Mouse (Mus musculus) midbrain, embryonic 13.5 days (tissue): ENCODE measurements around the gene Olfr1214. TPM values are rescaled to one million over a fixed set of nuclear protein-coding genes. Genes with fewer than 3 reads are reported as not detected.
"Not testable (repeated sequence)": the region's sequence is repeated elsewhere in the genome, so short reads cannot be mapped to it uniquely, and the experiment has no call there.

ENCODE experiments used
- ATAC-seq: fragments of 200-750 bp; cut with Nextera tagmentation; 2 replicates; pipeline ENCODE4 v1.8.0; 2017; ENCODE audit warnings: mild to moderate bottlenecking, moderate TSS enrichment, moderate library complexity
- H3K27ac ChIP-seq: fragments of 300-500 bp; sonication (generic); 2 replicates; pipeline ENCODE4 v1.5.1; 2015; ENCODE audit warnings: inconsistent platforms, mild to moderate bottlenecking, moderate library complexity
- H3K27me3 ChIP-seq: fragments of 300-500 bp; sonication (generic); 2 replicates; pipeline ENCODE4 v1.6.1; 2015; ENCODE audit warnings: mild to moderate bottlenecking, inconsistent platforms
- H3K36me3 ChIP-seq: fragments of 300-500 bp; sonication (generic); 2 replicates; pipeline ENCODE4 v1.6.1; 2015; ENCODE audit warnings: mild to moderate bottlenecking, inconsistent platforms
- H3K4me1 ChIP-seq: fragments of 300-500 bp; sonication (generic); replicated peaks from 2 replicates; pipeline ENCODE4 v1.6.1; 2015; ENCODE audit warnings: inconsistent platforms
- H3K4me2 ChIP-seq: fragments of 300-500 bp; sonication (generic); replicated peaks from 2 replicates; pipeline ENCODE4 v1.6.1; 2015; ENCODE audit warnings: moderate library complexity, mild to moderate bottlenecking, inconsistent platforms
- H3K4me3 ChIP-seq: fragments of 300-500 bp; sonication (generic); replicated peaks from 2 replicates; pipeline ENCODE4 v1.5.1; 2015; ENCODE audit warnings: mild to moderate bottlenecking, inconsistent platforms
- H3K9ac ChIP-seq: fragments of 300-500 bp; sonication (generic); replicated peaks from 2 replicates; pipeline ENCODE4 v1.6.1; 2015; ENCODE audit warnings: mild to moderate bottlenecking, inconsistent platforms
- H3K9me3 ChIP-seq: fragments of 300-500 bp; sonication (generic); 2 replicates; pipeline ENCODE4 v1.6.1; 2016; ENCODE audit warnings: mild to moderate bottlenecking, inconsistent platforms
- WGBS: fragments of 180-500 bp; shearing (Covaris S2); methylation state at CpG from one replicate; pipeline ENCODE4 v1.1.7; 2015; 5-methylcytosine and 5-hydroxymethylcytosine counted together
- polyA plus RNA-seq: library from polyadenylated mRNA; unstranded; fragments of >200 nt; fragmentation: Nextera tagmentation; extraction: Ambion mirVana; gene quantifications from 2 replicates; pipeline ENCODE4 v1.2.1, GENCODE M21; 2015

The Olfr1214 gene
- not detected in 2 replicates for polyA plus RNA-seq

DNA sequence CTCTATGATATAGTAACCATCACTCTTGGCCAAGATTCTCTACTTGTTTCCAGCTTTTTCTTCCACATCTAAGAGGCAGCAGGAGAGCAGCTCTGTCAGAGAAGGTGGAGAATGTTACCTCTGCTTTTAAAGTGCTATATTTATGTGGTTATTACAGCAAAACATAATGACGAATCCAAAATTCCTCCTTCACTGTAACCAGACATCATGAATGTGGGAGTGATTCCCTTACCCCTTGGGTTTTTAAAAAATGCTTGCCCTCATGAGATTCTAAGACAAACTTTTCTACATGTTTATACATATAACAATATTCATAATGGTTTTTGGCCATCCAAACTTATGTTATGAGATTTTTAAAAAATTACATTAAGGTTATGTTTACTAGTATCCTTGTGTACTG is at the start of gene Olfr1214:
Olfr1214 (minus strand) TSS at position 101 of the 400 bp plus-strand sequence.
- H3K36me3 ChIP-seq, result no peaks in the 10 kb centered on the region
- no peaks in the 10 kb centered on the region for H3K4me1 ChIP-seq
- ATAC-seq, result no peak
- H3K4me3 ChIP-seq, result no peak within 1 kb of the TSS
- no peak within 1 kb of the TSS for H3K27ac ChIP-seq
- no peaks in the 10 kb centered on the region for H3K27me3 ChIP-seq
- no peak within 1 kb of the TSS for H3K4me2 ChIP-seq
- H3K9me3 ChIP-seq, result no peaks in the 10 kb centered on the region
- WGBS, result 92% methylated on average over 1 of the region's 1 CpGs
- H3K9ac ChIP-seq, result no peak within 1 kb of the TSS

DNA sequence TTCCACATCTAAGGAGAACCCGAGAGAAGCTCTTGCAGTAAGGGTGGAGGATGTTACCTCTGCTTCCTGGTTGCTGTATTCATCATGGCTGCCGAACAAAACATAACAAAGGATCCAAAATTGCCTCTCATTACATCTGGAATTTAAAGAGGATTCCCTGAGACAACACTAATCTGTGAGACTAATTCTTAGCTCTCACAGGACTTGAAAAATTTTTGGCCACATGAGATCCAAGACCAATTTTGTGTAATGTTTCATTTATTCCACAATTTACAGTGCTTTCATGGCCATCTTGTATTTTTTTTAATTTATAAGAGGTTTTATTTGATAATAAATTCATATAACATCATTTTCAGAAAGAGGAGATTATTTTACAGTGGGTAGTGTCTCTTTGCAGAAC is 39.5 kb upstream of the Olfr1214 start, which contains the start of gene Olfr1217:
Olfr1217 (minus strand) TSS at position 101 of the 400 bp plus-strand sequence.
- Histone ChIP-seq H3K4me1 (no peaks in the 10 kb centered on the region), H3K4me2 (no peak within 1 kb of the TSS), H3K4me3 (no peak within 1 kb of the TSS), H3K9me3 (no peaks in the 10 kb centered on the region), H3K27me3 (no peaks in the 10 kb centered on the region), H3K9ac (no peak within 1 kb of the TSS), H3K27ac (no peak within 1 kb of the TSS), H3K36me3 (no peaks in the 10 kb centered on the region)
- 76% methylated on average over 2 of the region's 2 CpGs for WGBS
- ATAC-seq, result no peak

DNA sequence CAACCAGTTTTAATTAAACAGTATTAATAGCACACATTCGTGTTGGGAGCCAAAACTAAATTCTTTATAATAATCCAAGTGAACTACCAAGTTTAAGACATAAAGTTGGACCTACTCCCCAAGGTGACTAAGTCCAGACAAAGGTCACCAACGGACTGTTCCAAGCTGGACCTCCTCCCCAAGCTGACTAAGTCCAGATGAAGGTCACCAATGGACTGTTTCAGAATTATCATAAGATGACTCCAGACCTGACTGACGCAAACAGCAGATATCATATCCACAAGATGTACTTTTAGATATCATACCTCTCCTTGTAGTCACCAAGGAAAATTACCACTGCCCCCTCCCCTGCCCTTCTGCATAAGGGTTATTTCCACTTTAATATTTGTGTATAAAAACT is 29.0 kb upstream of the Olfr1214 start:
- WGBS, result 80% methylated on average over 3 of the region's 3 CpGs
- H3K4me2 ChIP-seq, H3K27ac ChIP-seq, H3K9me3 ChIP-seq, H3K4me3 ChIP-seq, H3K4me1 ChIP-seq, H3K9ac ChIP-seq, ATAC-seq, H3K27me3 ChIP-seq, H3K36me3 ChIP-seq: not testable (repeated sequence)

DNA sequence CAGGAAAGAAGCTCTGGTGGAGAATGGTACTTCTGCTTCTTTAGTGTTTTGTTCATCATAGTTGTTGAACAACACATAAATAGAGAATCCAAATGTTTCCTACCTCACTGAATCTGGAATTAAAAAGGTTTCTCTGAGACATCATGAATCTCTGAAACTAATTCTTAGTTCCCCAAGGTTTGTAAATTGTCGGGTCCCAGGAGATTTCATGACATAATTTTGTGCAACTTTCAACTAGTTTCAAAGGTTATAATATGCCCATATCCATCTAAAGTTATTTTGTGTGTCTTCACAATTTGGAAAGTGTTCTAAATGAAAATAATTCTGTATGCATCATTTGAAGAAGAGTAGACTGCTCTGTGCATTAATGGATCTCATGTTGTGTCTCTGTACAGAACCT is 25.8 kb upstream of the Olfr1214 start, which contains the start of gene Olfr1216:
Olfr1216 (minus strand) TSS at position 101 of the 400 bp plus-strand sequence.
- Histone ChIP-seq H3K9ac (no peak within 1 kb of the TSS), H3K27me3 (no peaks in the 10 kb centered on the region), H3K9me3 (no peaks in the 10 kb centered on the region), H3K4me1 (no peaks in the 10 kb centered on the region), H3K36me3 (no peaks in the 10 kb centered on the region), H3K4me3 (no peak within 1 kb of the TSS), H3K4me2 (no peak within 1 kb of the TSS), H3K27ac (no peak within 1 kb of the TSS)
- WGBS, result 88% methylated on average over 1 of the region's 1 CpGs
- ATAC-seq, result no peak

DNA sequence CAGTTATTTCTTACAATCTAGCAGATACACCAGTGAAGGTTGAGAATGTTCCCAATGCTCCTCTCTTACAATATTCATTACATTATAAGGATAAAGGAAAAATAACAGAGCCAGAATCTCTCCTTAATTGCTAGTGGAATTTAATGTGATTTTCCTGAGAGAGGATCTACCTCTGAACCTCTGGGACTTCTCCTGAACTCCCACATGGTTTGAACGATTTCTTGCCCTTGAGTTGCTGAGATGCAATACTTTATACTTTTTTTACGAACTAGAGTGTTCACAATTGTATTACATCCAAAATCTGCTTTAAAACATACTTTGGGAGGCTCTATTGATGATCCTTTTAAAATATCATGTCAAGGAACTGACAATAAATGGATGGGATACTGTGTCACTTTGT is 14.4 kb upstream of the Olfr1214 start, which contains the start of gene Olfr1215:
Olfr1215 (minus strand) TSS at position 101 of the 400 bp plus-strand sequence.
- Histone ChIP-seq H3K4me3 (no peak within 1 kb of the TSS), H3K27me3 (no peaks in the 10 kb centered on the region), H3K4me1 (no peaks in the 10 kb centered on the region), H3K9ac (no peak within 1 kb of the TSS), H3K4me2 (no peak within 1 kb of the TSS), H3K36me3 (no peaks in the 10 kb centered on the region), H3K9me3 (no peaks in the 10 kb centered on the region), H3K27ac (no peak within 1 kb of the TSS)
- no peak for ATAC-seq
- 71% methylated on average over 2 of the region's 2 CpGs for WGBS

DNA sequence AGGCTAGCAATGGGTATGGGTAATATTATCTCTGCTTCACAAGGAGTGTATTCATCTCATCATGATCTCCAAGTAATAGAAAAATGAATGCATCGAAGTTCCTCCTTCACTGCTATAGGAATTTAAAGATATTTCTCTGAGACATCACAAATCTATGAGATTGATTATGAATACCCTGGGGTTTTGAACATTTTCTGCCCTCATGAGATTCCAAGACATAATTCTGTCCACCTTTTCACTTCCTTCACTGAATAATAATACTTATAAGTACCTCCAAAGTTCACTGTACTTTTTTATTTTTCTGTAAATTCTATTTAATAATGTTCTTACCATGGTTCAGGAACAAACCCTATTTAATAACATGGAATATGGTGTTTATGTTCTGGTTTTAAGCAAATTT is 12.3 kb downstream of the Olfr1214 start, which contains the start of gene Gm13762:
Gm13762 (minus strand) TSS at position 101 of the 400 bp plus-strand sequence.
- WGBS, result 90% methylated on average over 1 of the region's 1 CpGs
- H3K9ac ChIP-seq, result no peak within 1 kb of the TSS
- no peak for ATAC-seq
- no peaks in the 10 kb centered on the region for H3K27me3 ChIP-seq
- H3K36me3 ChIP-seq, result no peaks in the 10 kb centered on the region
- no peak within 1 kb of the TSS for H3K4me2 ChIP-seq
- no peak within 1 kb of the TSS for H3K4me3 ChIP-seq
- no peaks in the 10 kb centered on the region for H3K4me1 ChIP-seq
- H3K27ac ChIP-seq, result no peak within 1 kb of the TSS
- H3K9me3 ChIP-seq, result no peaks in the 10 kb centered on the region

DNA sequence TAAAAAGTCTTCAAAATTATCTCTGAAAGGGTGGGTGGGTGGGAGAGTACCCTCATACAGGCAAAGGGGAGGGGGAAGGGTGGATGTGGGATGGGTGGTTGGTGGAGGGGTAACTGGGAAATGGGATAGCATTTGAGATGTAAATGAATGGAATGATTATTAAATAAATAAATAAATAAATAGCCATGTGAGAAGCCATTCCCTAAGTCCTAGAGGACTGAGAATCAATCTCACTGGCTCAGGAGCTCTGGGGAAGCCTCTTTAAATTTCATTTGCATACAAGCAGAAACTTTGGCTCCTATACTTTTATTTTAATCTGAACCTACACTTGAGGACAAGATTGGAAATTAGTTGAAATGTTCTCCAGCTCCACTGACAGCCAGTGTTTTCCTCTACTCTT is 38.8 kb downstream of the Olfr1214 start, which contains the start of gene Olfr1212:
Olfr1212 (plus strand) TSS at position 301 of the 400 bp plus-strand sequence.
- H3K27me3 ChIP-seq, result no peaks in the 10 kb centered on the region
- no peak within 1 kb of the TSS for H3K27ac ChIP-seq
- ATAC-seq, result no peak
- H3K36me3 ChIP-seq, result no peaks in the 10 kb centered on the region
- H3K4me1 ChIP-seq, result no peaks in the 10 kb centered on the region
- no peaks in the 10 kb centered on the region for H3K9me3 ChIP-seq
- H3K4me3 ChIP-seq, result no peak within 1 kb of the TSS
- H3K9ac ChIP-seq, result no peak within 1 kb of the TSS
- H3K4me2 ChIP-seq, result no peak within 1 kb of the TSS

DNA sequence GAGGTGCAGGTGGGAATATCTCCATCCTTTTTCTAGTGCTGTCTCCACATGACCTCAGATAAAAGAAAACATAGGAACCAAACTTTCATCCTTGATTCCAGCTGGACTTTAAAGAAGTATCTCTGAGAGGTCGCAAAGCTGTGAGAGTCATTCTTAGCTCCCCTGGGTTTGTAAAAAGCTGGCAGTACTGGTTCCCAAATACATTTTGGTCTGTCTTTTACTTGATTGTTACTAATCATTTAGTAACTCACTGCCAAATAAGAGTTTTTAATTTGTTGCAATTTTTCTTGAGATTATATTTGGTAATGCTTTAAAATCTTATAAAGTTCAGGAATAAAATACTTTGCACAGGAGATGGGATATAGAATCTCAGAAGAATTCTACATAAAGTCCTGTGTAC is 54.4 kb downstream of the Olfr1214 start, which contains the start of gene Olfr1211:
Olfr1211 (minus strand) TSS at position 101 of the 400 bp plus-strand sequence.
- H3K27me3 ChIP-seq, result no peaks in the 10 kb centered on the region
- H3K4me2 ChIP-seq, result no peak within 1 kb of the TSS
- H3K27ac ChIP-seq, result no peak within 1 kb of the TSS
- ATAC-seq, result no peak
- H3K4me3 ChIP-seq, result no peak within 1 kb of the TSS
- H3K9ac ChIP-seq, result no peak within 1 kb of the TSS
- no peaks in the 10 kb centered on the region for H3K4me1 ChIP-seq
- H3K36me3 ChIP-seq, result no peaks in the 10 kb centered on the region
- no peaks in the 10 kb centered on the region for H3K9me3 ChIP-seq
- 86% methylated on average over 1 of the region's 1 CpGs for WGBS

Other genes starting within 250 kb of the Olfr1214 start
- not detected in 2 replicates for gene Olfr1198, start 241.3 kb downstream of the Olfr1214 start, polyA plus RNA-seq
- not detected in 2 replicates for gene Olfr1199, start 232.2 kb downstream of the Olfr1214 start, polyA plus RNA-seq
- gene Olfr1200, start 222.2 kb downstream of the Olfr1214 start, polyA plus RNA-seq, result not detected in 2 replicates
- gene Olfr1201, start 199.6 kb downstream of the Olfr1214 start, polyA plus RNA-seq, result not detected in 2 replicates
- gene Olfr1202, start 178.2 kb downstream of the Olfr1214 start, polyA plus RNA-seq, result not detected in 2 replicates
- not detected in 2 replicates for gene Olfr1205, start 162.9 kb downstream of the Olfr1214 start, polyA plus RNA-seq
- not detected in 2 replicates for gene Olfr1204, start 143.4 kb downstream of the Olfr1214 start, polyA plus RNA-seq
- gene Olfr1206, start 129.4 kb downstream of the Olfr1214 start, polyA plus RNA-seq, result not detected in 2 replicates
- not detected in 2 replicates for gene Olfr1208, start 90.3 kb downstream of the Olfr1214 start, polyA plus RNA-seq
- not detected in 2 replicates for gene Olfr1209, start 77.5 kb downstream of the Olfr1214 start, polyA plus RNA-seq
- gene Olfr1211, start 54.5 kb downstream of the Olfr1214 start, polyA plus RNA-seq, result not detected in 2 replicates
- gene Olfr1212, start 38.7 kb downstream of the Olfr1214 start, polyA plus RNA-seq, result not detected in 2 replicates
- gene Gm13762, start 12.4 kb downstream of the Olfr1214 start, polyA plus RNA-seq, result not detected in 2 replicates
- not detected in 2 replicates for gene Olfr1215, start 14.3 kb upstream of the Olfr1214 start, polyA plus RNA-seq
- not detected in 2 replicates for gene Olfr1216, start 25.7 kb upstream of the Olfr1214 start, polyA plus RNA-seq
- not detected in 2 replicates for gene Olfr1217, start 39.4 kb upstream of the Olfr1214 start, polyA plus RNA-seq
- not detected in 2 replicates for gene Olfr1218, start 68.5 kb upstream of the Olfr1214 start, polyA plus RNA-seq
- gene Olfr1219, start 90.9 kb upstream of the Olfr1214 start, polyA plus RNA-seq, result not detected in 2 replicates
- gene Olfr1220, start 114.2 kb upstream of the Olfr1214 start, polyA plus RNA-seq, result not detected in 2 replicates
- gene Olfr1221, start 124.6 kb upstream of the Olfr1214 start, polyA plus RNA-seq, result not detected in 2 replicates
- not detected in 2 replicates for gene Olfr1222, start 140.4 kb upstream of the Olfr1214 start, polyA plus RNA-seq
- gene Olfr1223, start 158.9 kb upstream of the Olfr1214 start, polyA plus RNA-seq, result not detected in 2 replicates
- not detected in 2 replicates for gene Olfr1224-ps1, start 171.4 kb upstream of the Olfr1214 start, polyA plus RNA-seq
- not detected in 2 replicates for gene Olfr1225, start 182.0 kb upstream of the Olfr1214 start, polyA plus RNA-seq
- gene Olfr1226, start 207.4 kb upstream of the Olfr1214 start, polyA plus RNA-seq, result not detected in 2 replicates